Mouse (Mus musculus) myocyte (in vitro differentiated cells): ENCODE measurements around the gene Traf3ip2. TPM values are rescaled to one million over a fixed set of nuclear protein-coding genes. Genes with fewer than 3 reads are reported as not detected.

Source experiments
- H3K27me3 ChIP-seq: one replicate; pipeline ENCODE4 v1.6.1; 2011; ENCODE audit not compliant: control insufficient read depth, insufficient read depth, insufficient read length
- H3K36me3 ChIP-seq: one replicate; pipeline ENCODE4 v1.6.1; 2011; ENCODE audit not compliant: control insufficient read depth, insufficient read depth
- H3K4me2 ChIP-seq: one replicate; pipeline ENCODE4 v1.6.1; 2011; ENCODE audit warnings: low read depth, control low read depth
- H3K4me3 ChIP-seq: one replicate; pipeline ENCODE4 v1.5.1; 2011; ENCODE audit warnings: mild to moderate bottlenecking, control low read depth, moderate library complexity
- H3K79me2 ChIP-seq: one replicate; pipeline ENCODE4 v1.6.1; 2011; ENCODE audit not compliant: control insufficient read depth, insufficient read depth
- H3ac ChIP-seq: one replicate; pipeline ENCODE4 v1.6.1; 2011; ENCODE audit not compliant: control insufficient read depth, insufficient read length
- CEBPB ChIP-seq: IDR thresholded peaks from 2 replicates; pipeline ENCODE4 v1.6.1; 2011; ENCODE audit warnings: mild to moderate bottlenecking, moderate library complexity; ENCODE audit not compliant: poor library complexity, insufficient read depth, severe bottlenecking
- E2F4 ChIP-seq: IDR thresholded peaks from one replicate; pipeline ENCODE4 v1.6.1; 2011; ENCODE audit warnings: mild to moderate bottlenecking, control low read depth, moderate library complexity; ENCODE audit not compliant: insufficient read depth
- MAX ChIP-seq: IDR thresholded peaks from one replicate; pipeline ENCODE4 v1.6.1; 2011; ENCODE audit warnings: low read depth, mild to moderate bottlenecking, control low read depth
- MYOD1 ChIP-seq, 3 experiments: IDR thresholded peaks; one replicate each; pipeline ENCODE4 v1.6.1; 2011; ENCODE audit warnings: control low read depth in 2 of 3, low read depth in 2 of 3, mild to moderate bottlenecking in 2 of 3, moderate library complexity in 1 of 3; ENCODE audit not compliant: insufficient read length in 2 of 3, control insufficient read depth in 1 of 3
- MYOG ChIP-seq, 3 experiments: IDR thresholded peaks; one replicate each; pipeline ENCODE4 v1.6.1; 2011; ENCODE audit warnings: control low read depth in 2 of 3, low read depth in 2 of 3, mild to moderate bottlenecking in 2 of 3; ENCODE audit not compliant: insufficient read length in 2 of 3, control insufficient read depth in 1 of 3, insufficient read depth in 1 of 3
- POLR2A ChIP-seq: IDR thresholded peaks from one replicate; pipeline ENCODE4 v1.6.1; 2011; ENCODE audit warnings: low read depth, mild to moderate bottlenecking, control low read depth, moderate library complexity; ENCODE audit not compliant: insufficient read length
- POLR2AphosphoS2 ChIP-seq: IDR thresholded peaks from one replicate; pipeline ENCODE4 v1.6.1; 2011; ENCODE audit warnings: low read depth, control low read depth; ENCODE audit not compliant: insufficient read length
- REST ChIP-seq: IDR thresholded peaks from one replicate; pipeline ENCODE4 v1.6.1; 2011; ENCODE audit warnings: mild to moderate bottlenecking, control low read depth, moderate library complexity; ENCODE audit not compliant: insufficient read depth, insufficient read length
- SRF ChIP-seq: IDR thresholded peaks from one replicate; pipeline ENCODE4 v1.6.1; 2011; ENCODE audit warnings: low read depth; ENCODE audit not compliant: control insufficient read depth, insufficient read length
- TCF12 ChIP-seq: IDR thresholded peaks from one replicate; pipeline ENCODE4 v1.6.1; 2011; ENCODE audit warnings: mild to moderate bottlenecking, control low read depth; ENCODE audit not compliant: poor library complexity, insufficient read depth, severe bottlenecking
- TCF3 ChIP-seq: IDR thresholded peaks from one replicate; pipeline ENCODE4 v1.6.1; 2011; ENCODE audit warnings: low read depth, control low read depth; ENCODE audit not compliant: insufficient read length
- USF1 ChIP-seq: IDR thresholded peaks from one replicate; pipeline ENCODE4 v1.6.1; 2011; ENCODE audit warnings: low read depth, mild to moderate bottlenecking, control low read depth, moderate library complexity
- polyA plus RNA-seq: library from polyadenylated mRNA; unstranded; fragments of >200 nt; fragmentation: generic; extraction: Trizol; gene quantifications from one replicate; pipeline ENCODE4 v1.2.1, GENCODE M21; 2012; ENCODE audit warnings: missing spikeins

Gene Traf3ip2
- polyA plus RNA-seq, 1 experiment: 4.2 TPM

DNA sequence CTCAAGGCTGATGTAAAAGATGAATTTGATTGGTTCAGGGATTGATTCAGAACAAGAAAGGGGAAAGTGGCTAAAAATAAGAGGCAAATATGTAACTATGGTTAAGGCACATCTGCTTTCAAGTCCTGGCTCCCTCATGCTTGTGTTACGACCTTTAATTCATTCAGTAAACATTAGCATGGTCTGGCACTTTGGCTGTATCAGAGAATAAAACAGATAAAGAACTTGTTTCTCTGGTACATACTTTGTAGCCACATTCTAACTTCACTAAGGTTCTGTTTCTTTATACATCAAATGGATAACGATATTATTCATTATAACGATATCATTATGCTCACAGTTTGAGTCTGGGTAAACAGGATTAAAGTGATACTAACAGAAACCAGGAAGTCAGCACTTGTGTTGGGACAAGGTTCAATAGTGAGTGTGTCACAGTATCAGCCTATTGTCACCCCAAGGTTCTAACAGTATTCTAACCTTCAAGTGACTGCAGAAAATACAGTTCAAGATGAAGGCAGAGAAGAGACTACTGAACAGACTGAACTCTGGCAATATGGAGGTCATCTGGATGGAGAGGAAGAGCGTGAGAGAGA is 65.6 kb downstream of the Traf3ip2 start:
- TF ChIP-seq POLR2AphosphoS2 (no peak), SRF (no peak), E2F4 (no peak), MAX (no peak), TCF12 (no peak), USF1 (no peak), POLR2A (no peak), REST (no peak), TCF3 (no peak), CEBPB (no peak), MYOD1 (IDR thresholded peaks at IDR 0.05; ENCODE audit: control insufficient read depth in 1 of 3, insufficient read length in 2 of 3, low read depth in 2 of 3) (no peak), MYOG (IDR thresholded peaks at IDR 0.05; ENCODE audit: control insufficient read depth in 1 of 3, insufficient read depth in 1 of 3, insufficient read length in 2 of 3, low read depth in 2 of 3) (no peak)
- Histone ChIP-seq H3K4me2 (no peak overlapping the region), H3K36me3 (no peaks in the 10 kb centered on the region), H3K27me3 (no peaks in the 10 kb centered on the region), H3ac (no peak overlapping the region), H3K79me2 (no peaks in the 10 kb centered on the region), H3K4me3 (no peak overlapping the region)

DNA sequence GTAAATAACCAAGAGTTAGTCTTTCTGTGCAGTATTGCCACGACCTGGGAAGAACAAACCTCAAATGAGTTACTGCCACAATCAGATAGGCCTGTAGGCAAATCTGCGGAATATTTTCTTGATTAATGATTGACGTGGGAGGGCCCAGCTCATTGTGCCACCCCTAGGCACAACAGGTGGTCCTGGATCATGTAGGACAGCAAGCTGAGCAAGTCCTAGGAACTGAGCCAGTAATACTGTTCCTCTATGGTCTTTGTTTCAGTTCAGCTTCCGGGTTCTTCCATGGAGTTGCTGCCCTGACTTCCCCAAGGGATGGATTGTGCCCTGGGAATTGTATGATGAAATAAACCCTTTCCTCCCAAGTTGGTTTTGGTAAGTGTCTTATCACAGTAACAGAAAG is 68.3 kb downstream of the Traf3ip2 start:
- Histone ChIP-seq H3K27me3 (no peaks in the 10 kb centered on the region), H3K36me3 (no peaks in the 10 kb centered on the region), H3K79me2 (no peaks in the 10 kb centered on the region), H3K4me2 (no peak overlapping the region), H3ac (no peak overlapping the region), H3K4me3 (no peak overlapping the region)
- TF ChIP-seq TCF3 (no peak), MYOD1 (IDR thresholded peaks at IDR 0.05; ENCODE audit: control insufficient read depth in 1 of 3, insufficient read length in 2 of 3, low read depth in 2 of 3) (peak in 2 of 3 experiments; percentile 64 to 66)

DNA sequence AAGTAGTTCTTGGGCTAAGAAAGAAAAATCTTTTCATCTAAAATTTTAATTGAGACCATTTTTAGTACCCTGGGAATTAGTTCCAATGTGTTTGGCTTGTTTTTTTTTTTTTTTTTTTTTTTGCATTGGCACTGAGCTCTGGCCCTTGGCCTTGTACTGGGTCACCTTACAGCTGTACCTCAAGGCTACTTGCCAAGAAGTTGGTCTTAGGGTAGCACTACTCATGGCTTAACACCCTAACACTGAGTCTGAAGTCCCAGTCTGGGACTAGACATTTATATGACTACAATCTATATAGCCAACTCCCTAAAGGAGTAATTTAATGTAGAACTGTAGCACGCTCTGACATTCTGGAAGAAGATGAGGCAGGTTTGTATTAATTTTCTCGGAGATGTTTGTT is 69.8 kb downstream of the Traf3ip2 start:
- Histone ChIP-seq H3K4me2 (no peak overlapping the region), H3K4me3 (no peak overlapping the region), H3K36me3 (no peaks in the 10 kb centered on the region), H3ac (no peak overlapping the region), H3K79me2 (no peaks in the 10 kb centered on the region), H3K27me3 (no peaks in the 10 kb centered on the region)
- no peak for TF ChIP-seq MYOD1 (IDR thresholded peaks at IDR 0.05; ENCODE audit: control insufficient read depth in 1 of 3, insufficient read length in 2 of 3, low read depth in 2 of 3)
- TF ChIP-seq POLR2AphosphoS2: no peak
- no peak for TF ChIP-seq TCF12
- no peak for TF ChIP-seq MYOG (IDR thresholded peaks at IDR 0.05; ENCODE audit: control insufficient read depth in 1 of 3, insufficient read depth in 1 of 3, insufficient read length in 2 of 3, low read depth in 2 of 3)
- no peak for TF ChIP-seq TCF3
- no peak for TF ChIP-seq POLR2A
- TF ChIP-seq USF1: no peak
- TF ChIP-seq SRF: no peak
- no peak for TF ChIP-seq E2F4
- no peak for TF ChIP-seq MAX
- no peak for TF ChIP-seq CEBPB
- no peak for TF ChIP-seq REST

DNA sequence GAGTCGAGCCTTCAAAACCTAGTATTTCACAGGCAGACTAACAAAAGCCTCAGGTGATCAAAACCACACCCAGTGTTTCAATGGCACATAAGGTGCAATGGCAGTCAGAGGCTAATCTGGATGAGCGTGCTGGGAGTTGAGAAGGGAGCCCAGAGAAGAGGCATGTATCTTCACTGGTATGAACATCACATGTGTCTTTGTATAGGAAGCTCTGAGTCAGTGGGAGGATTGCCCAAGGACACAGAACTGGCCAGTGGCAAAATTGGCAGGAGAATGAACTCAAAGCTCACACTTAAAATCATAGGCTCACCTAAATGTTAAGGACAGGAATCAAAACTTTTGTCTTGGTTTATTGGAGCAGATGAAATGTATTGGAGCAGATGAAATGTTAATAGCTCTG is 70.7 kb downstream of the Traf3ip2 start:
- TF ChIP-seq MYOD1 (IDR thresholded peaks at IDR 0.05; ENCODE audit: control insufficient read depth in 1 of 3, insufficient read length in 2 of 3, low read depth in 2 of 3) (no peak), USF1 (no peak), POLR2AphosphoS2 (no peak), POLR2A (no peak)
- H3K79me2 ChIP-seq: no peaks in the 10 kb centered on the region
- no peak overlapping the region for H3K4me2 ChIP-seq
- H3K4me3 ChIP-seq: no peak overlapping the region
- H3ac ChIP-seq: no peak overlapping the region
- no peaks in the 10 kb centered on the region for H3K36me3 ChIP-seq
- H3K27me3 ChIP-seq: no peaks in the 10 kb centered on the region

DNA sequence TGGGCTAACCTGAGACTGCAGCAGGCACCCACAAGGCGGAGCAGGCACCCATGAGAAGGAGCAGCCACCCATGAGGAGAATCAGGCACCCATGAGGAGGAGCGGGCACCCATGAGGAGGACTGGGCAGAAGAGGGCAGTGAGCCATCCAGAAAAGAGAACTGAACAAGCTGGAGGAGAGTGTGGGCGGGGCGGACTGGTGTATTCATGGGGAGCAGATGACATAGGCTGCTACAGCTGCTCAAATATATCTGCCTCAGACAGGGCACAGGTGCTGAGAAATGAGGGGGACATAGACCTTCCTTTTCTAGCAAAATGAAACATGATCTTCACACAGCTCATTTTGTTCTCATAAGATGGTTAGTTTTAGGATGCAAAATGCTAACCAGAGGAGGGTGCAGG is 74.1 kb downstream of the Traf3ip2 start:
- no peak overlapping the region for H3ac ChIP-seq
- no peaks in the 10 kb centered on the region for H3K79me2 ChIP-seq
- TF ChIP-seq E2F4 (no peak), MYOD1 (IDR thresholded peaks at IDR 0.05; ENCODE audit: control insufficient read depth in 1 of 3, insufficient read length in 2 of 3, low read depth in 2 of 3) (peak; percentile 89 to 98 (median 96)), SRF (no peak), MAX (no peak), POLR2A (no peak), POLR2AphosphoS2 (no peak), TCF12 (peak; percentile 71), MYOG (IDR thresholded peaks at IDR 0.05; ENCODE audit: control insufficient read depth in 1 of 3, insufficient read depth in 1 of 3, insufficient read length in 2 of 3, low read depth in 2 of 3) (peak in 2 of 3 experiments; percentile 74 to 76), TCF3 (peak; percentile 76), USF1 (no peak)
- H3K36me3 ChIP-seq: no peaks in the 10 kb centered on the region
- peak overlapping the region; percentile 35 for H3K4me2 ChIP-seq
- H3K4me3 ChIP-seq: no peak overlapping the region
- H3K27me3 ChIP-seq: no peaks in the 10 kb centered on the region
